Mouse (Mus musculus) brain, adult 2 months (tissue): ENCODE measurements around the gene Prom1.

Source experiments
- DNase-seq: peaks from one replicate; pipeline ENCODE4 v3.0.0; 2011; ENCODE audit warnings: low read depth, low spot score

Prom1 gene

GRCm38 (mm10) chr5:43974166-43974565, 127.7 kb downstream of the Prom1 start:
- no peak for DNase-seq

GRCm38 (mm10) chr5:43971156-43971555, 130.7 kb downstream of the Prom1 start:
- DNase-seq, result no peak

GRCm38 (mm10) chr5:43970532-43970931, 131.3 kb downstream of the Prom1 start:
- DNase-seq, result no peak

DNA sequence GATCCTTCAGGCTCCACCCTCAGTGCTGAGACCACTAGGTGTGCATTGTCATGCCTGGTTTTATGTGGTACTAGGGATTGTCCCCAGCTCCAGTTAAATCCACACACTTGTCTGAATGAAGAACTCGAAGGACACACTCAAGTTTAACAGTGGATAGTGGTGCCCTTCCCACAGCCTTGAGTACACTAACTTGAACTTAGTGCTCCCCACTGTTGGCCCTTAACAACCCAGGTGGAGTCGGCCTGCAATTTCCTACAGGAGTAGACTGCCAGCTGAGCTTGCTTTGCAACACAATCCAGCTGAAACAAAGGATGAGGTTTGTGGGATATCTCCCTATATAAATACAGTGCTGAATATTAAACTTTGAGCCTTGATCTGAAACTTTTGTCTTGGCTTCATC, 133.2 kb downstream of the Prom1 start:
- DNase-seq, result no peak

DNA sequence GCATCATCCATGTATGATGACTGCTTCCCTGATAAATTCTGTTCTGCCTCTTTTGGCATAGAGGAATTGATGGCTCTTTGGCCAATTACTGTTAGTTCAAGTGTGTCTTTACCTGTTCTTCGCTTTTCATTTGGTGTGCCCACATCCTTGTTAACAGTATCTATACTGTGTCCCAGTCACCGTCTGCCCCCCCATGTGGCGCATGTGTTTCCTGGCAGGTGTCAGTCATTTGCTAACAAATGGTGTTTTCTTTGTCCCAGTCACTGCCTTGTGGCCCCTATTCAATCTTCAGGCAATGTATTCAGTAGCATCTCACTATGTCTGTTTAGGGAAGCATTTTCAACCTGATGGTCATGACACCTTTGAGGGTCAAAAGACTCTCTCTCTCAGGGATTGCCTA, 140.8 kb downstream of the Prom1 start:
- DNase-seq, result no peak

GRCm38 (mm10) chr5:43959884-43960440, 141.9 kb downstream of the Prom1 start:
- DNase-seq, result no peak

DNA sequence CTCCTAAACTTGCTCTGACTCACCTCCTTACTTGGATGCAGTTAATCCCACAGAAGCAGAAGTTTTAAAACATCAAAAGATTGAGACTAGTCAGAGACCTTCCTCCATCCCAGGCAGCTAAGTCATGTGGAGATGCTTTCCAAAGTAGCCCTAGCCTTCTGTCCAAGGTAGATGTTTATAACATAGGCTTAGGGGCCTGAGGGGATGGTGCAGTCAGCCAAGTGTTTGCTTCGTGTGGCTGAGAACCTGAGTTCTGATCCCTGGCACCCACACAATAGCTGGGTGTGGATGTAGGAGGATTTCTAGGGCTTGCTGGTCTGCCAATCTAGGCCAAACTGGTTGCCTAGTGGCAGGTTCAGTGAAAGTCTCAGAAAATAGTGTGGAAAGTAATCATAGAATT, 148.6 kb downstream of the Prom1 start:
- no peak for DNase-seq

DNA sequence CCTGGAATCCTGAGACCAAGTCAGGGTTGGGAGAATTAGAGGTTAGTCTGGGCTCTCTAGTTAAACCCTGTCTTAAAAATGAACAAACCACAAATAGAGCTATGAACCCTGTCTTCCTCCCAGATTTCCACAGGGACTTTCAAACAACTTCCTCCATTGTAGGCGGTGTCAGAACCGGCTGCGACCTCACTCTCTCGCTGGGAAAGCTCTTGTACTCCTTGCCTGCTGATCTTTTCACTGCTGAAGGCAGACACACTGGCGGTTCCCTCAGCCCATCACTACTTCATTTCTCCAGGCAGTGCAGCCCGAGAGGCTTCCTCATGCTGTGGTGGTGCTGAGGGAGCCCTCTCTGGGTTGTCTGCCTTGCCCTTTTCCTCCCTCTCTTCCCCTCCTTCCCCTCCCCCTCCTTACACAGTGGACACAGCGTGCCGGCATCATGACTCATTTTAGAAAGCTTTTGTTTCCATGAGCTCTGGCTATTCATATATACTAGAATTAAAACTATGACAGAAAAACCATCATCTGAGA, 153.0 kb downstream of the Prom1 start:
- DNase-seq, result peak; percentile 9

DNA sequence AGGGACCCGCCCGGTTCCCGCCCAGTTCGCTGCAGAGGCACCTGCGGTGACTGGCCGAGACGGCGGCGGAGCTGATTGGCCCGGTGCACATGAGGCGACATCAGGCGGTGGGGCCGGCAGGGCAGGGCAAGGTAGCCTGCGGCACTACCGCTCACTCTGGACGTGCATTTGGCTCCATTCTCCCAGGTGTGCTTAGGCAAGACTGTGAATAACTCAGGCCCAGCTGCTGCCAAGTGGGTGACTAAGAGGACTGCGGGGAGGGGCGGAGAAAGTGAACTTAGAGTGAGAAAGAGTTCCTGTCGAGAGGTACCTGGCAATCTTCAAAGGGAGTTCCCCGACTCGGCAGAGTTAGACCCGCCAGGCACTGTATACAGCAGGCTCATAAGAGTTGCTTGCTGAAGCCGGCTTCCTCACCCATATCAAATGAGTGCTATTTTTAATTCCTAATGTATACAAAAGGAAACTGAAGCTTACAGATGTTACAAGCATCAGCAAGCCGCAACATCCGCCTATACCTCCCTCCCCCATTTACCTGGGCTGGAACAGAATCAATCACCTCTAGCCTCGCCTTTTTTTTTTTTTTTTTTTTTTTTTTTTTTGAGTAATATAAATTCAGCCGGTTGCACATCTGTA, 153.6 kb downstream of the Prom1 start:
- DNase-seq, result peak; percentile 44

DNA sequence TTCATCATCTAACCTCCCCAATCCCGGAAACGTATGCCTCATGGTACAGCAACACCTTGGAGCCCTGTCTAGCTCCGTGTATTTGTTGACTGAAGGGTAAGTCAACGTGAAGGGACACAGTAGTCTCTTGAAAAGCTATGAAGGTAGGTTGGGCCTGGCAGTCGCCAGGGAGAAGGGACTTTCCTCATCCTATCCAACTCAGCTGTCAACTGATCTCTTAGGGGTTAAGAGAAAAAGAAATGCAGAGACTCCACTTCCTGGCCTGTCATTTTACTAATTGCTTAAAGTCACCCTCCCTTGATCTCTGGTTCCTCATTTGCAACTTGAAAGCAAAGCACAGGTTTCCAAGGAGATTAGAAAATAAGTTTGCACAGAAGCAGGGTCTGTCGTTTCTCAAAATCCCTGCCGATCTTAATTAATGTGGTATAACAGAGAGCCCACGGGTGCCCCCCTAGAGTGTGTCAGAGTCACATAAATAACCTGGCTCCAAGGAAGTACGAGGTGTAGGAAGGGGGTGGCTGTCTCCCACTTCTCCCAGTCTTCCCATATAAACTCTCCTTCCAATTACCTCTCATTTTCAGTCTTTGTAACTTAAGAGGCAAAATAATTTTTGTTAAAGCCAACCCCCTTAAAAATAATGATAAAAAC, 154.4 kb downstream of the Prom1 start:
- peak; percentile 3 for DNase-seq
